Mouse (Mus musculus): ENCODE data around the gene Gm49336. TPM values are rescaled to one million over a fixed set of nuclear protein-coding genes. Genes with fewer than 3 reads are reported as not detected.

Gene Gm49336
- polyA plus RNA-seq (2014; fragmentation: Nextera tagmentation; extraction: Ambion mirVana), result 62.2 and 65.8 TPM in 2 replicates

- H3K27ac ChIP-seq (ENCODE audit: low read depth), result peak within 1 kb of the TSS; percentile 94
- H3K9ac ChIP-seq, result peak within 1 kb of the TSS; percentile 95
- TF ChIP-seq CTCF (IDR thresholded peaks at IDR 0.05; ENCODE audit: low read depth), result no peak; the same call in 1 of the 2 replicates
- H3K36me3 ChIP-seq (ENCODE audit: insufficient read depth), result no peaks in the 10 kb centered on the region
- ATAC-seq (ENCODE audit: insufficient read depth) (peak; percentile 100), DNase-seq (peak; percentile 100)
- H3K4me2 ChIP-seq, result peak within 1 kb of the TSS; percentile 86
- H3K9me3 ChIP-seq (ENCODE audit: low read depth, low read length), result no peaks in the 10 kb centered on the region
- under 1% methylated on average over 62 of the region's 62 CpGs for WGBS
- H3K4me3 ChIP-seq (ENCODE audit: low read depth, low read length), result peak within 1 kb of the TSS; percentile 95
- peaks cover 2% of the 10 kb centered on the region; the same call in 1 of the 2 replicates for H3K4me1 ChIP-seq (ENCODE audit: insufficient read depth)
- H3K27me3 ChIP-seq (ENCODE audit: insufficient read depth, low read length), result no peaks in the 10 kb centered on the region
These were observed at the start of gene Gm49336, which contains the start of gene Nupl1 for GRCm38 (mm10) chr14:60251281-60252003. Gm49336 (minus strand) TSS chr14:60251507. Nupl1 (minus strand) TSS chr14:60251431.

GRCm38 (mm10) chr14:60301024-60301423, 49.7 kb upstream of the Gm49336 start:
- TF ChIP-seq CTCF (IDR thresholded peaks at IDR 0.05; ENCODE audit: low read depth), result no peak
- no peak overlapping the region for H3K9ac ChIP-seq
- WGBS, result 52% methylated on average over 6 of the region's 6 CpGs
- no peak overlapping the region for H3K4me2 ChIP-seq
- H3K4me1 ChIP-seq (ENCODE audit: insufficient read depth), result peaks cover 6% of the 10 kb centered on the region; the same call in 1 of the 2 replicates
- ATAC-seq (ENCODE audit: insufficient read depth) (no peak), DNase-seq (no peak)
- H3K9me3 ChIP-seq (ENCODE audit: low read depth, low read length), result no peaks in the 10 kb centered on the region
- no peak overlapping the region for H3K27ac ChIP-seq (ENCODE audit: low read depth)
- H3K27me3 ChIP-seq (ENCODE audit: insufficient read depth, low read length), result no peaks in the 10 kb centered on the region
- H3K4me3 ChIP-seq (ENCODE audit: low read depth, low read length), result no peak overlapping the region
- peaks cover 31% of the 10 kb centered on the region for H3K36me3 ChIP-seq (ENCODE audit: insufficient read depth)

DNA sequence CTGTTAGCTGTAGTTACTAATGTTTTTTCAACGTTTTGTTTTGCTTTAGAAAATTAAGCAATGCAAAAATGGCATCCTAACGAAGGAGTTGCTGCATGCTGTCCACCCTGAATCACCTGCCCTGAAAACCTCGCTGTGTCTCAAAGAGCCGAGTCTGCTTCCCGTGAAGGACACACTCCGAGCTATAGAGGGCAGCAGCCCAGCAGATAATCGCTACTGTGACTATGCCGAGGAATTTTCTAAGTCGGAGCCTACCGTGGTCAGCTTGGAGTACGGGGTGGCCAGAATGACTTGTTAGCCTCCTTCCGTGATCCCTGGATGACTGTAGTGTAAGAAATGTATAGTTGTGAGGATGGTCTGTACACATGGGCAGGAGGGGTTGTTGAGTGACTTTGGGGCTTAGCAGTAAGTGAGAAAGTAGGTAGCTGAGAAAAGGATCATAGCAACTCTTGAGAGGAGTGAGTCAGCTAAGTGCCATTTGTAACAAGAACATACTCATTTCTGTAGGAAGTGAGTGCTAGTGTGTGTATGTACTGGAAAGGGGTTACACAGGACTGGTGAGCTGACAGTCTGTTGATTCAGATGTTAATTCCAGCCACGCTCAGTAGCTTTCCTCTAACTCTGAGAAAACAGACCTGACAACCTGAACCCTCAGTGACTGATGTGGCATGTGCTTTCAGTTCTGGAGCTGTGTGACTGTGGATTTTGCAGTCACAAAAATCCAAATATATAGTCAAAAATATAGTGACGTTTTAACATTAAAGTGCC, 49.1 kb upstream of the Gm49336 start:
- DNase-seq, result no peak
- H3K4me3 ChIP-seq (ENCODE audit: low read depth, low read length), result no peak overlapping the region
- H3K9ac ChIP-seq, result no peak overlapping the region
- H3K4me2 ChIP-seq, result no peak overlapping the region
- no peak for ATAC-seq (ENCODE audit: insufficient read depth)
- 0 out of 2 replicates have a peak, but pooled peaks cover 1% of the 10 kb centered on the region for H3K4me1 ChIP-seq (ENCODE audit: insufficient read depth)
- no peaks in the 10 kb centered on the region for H3K9me3 ChIP-seq (ENCODE audit: low read depth, low read length)
- 70% methylated on average over 14 of the region's 14 CpGs for WGBS
- H3K27me3 ChIP-seq (ENCODE audit: insufficient read depth, low read length), result no peaks in the 10 kb centered on the region
- H3K36me3 ChIP-seq (ENCODE audit: insufficient read depth), result peaks cover 31% of the 10 kb centered on the region
- peak; percentile 15; the same call in 1 of the 2 replicates for TF ChIP-seq CTCF (IDR thresholded peaks at IDR 0.05; ENCODE audit: low read depth)
- H3K27ac ChIP-seq (ENCODE audit: low read depth), result no peak overlapping the region

- no peak overlapping the region for H3K4me2 ChIP-seq
- WGBS, result 50% methylated on average over 1 of the region's 1 CpGs
- no peak overlapping the region for H3K27ac ChIP-seq (ENCODE audit: low read depth)
- no peak overlapping the region for H3K4me3 ChIP-seq (ENCODE audit: low read depth, low read length)
- H3K4me1 ChIP-seq (ENCODE audit: insufficient read depth), result no peaks in the 10 kb centered on the region
- DNase-seq (peak; percentile 72), ATAC-seq (ENCODE audit: insufficient read depth) (peak; percentile 60; the same call in 1 of the 2 replicates)
- no peak overlapping the region for H3K9ac ChIP-seq
- H3K9me3 ChIP-seq (ENCODE audit: low read depth, low read length), result no peaks in the 10 kb centered on the region
- H3K27me3 ChIP-seq (ENCODE audit: insufficient read depth, low read length), result no peaks in the 10 kb centered on the region
- H3K36me3 ChIP-seq (ENCODE audit: insufficient read depth), result peaks cover 19% of the 10 kb centered on the region
- TF ChIP-seq CTCF (IDR thresholded peaks at IDR 0.05; ENCODE audit: low read depth), result no peak
These were observed 44.2 kb upstream of the Gm49336 start for GRCm38 (mm10) chr14:60295531-60295930.

GRCm38 (mm10) chr14:60290363-60290762, 39.1 kb upstream of the Gm49336 start:
- Histone ChIP-seq H3K4me3 (ENCODE audit: low read depth, low read length) (no peak overlapping the region), H3K27ac (ENCODE audit: low read depth) (no peak overlapping the region), H3K4me2 (no peak overlapping the region), H3K4me1 (ENCODE audit: insufficient read depth) (no peaks in the 10 kb centered on the region), H3K36me3 (ENCODE audit: insufficient read depth) (peaks cover 23% of the 10 kb centered on the region), H3K9ac (no peak overlapping the region), H3K27me3 (ENCODE audit: insufficient read depth, low read length) (no peaks in the 10 kb centered on the region), H3K9me3 (ENCODE audit: low read depth, low read length) (no peaks in the 10 kb centered on the region)
- DNase-seq (no peak), ATAC-seq (ENCODE audit: insufficient read depth) (no peak)
- no peak for TF ChIP-seq CTCF (IDR thresholded peaks at IDR 0.05; ENCODE audit: low read depth)
- 87% methylated on average over 4 of the region's 4 CpGs for WGBS

DNA sequence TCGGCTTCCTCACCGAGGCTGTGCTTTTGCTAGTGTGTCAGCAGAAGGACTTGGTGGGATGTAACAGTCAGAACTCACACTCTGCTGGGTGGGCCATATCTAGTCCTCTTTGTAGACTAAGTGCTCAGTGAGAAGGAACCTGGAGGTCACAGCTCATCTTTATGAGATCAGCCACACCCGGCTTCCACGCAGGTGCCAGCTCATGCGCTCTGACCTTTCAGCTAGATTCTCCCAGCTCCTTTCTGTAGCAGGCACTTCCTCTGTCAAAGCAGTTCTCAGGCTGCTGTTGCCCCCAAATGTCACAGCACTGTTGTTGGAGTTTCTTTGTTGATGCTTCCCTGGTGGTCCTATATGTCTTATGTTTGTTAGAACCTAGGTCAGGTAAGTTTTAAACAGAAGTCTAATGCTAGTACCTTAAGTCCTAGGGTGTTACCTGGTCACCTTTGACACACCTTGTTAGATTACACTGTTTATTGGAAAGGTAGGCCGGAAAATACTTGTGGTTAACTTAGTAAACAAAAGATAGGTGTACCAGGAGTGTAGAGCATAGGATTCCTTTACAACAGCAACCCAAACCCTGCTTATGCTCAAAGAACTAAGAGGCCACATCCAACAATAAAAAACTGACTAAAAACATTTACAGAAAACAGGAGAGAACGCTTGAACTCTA, 35.0 kb upstream of the Gm49336 start:
- no peaks in the 10 kb centered on the region for H3K4me1 ChIP-seq (ENCODE audit: insufficient read depth)
- ATAC-seq (ENCODE audit: insufficient read depth), result no peak
- H3K27me3 ChIP-seq (ENCODE audit: insufficient read depth, low read length), result no peaks in the 10 kb centered on the region
- no peak overlapping the region for H3K4me2 ChIP-seq
- H3K27ac ChIP-seq (ENCODE audit: low read depth), result no peak overlapping the region
- H3K9me3 ChIP-seq (ENCODE audit: low read depth, low read length), result no peaks in the 10 kb centered on the region
- TF ChIP-seq CTCF (IDR thresholded peaks at IDR 0.05; ENCODE audit: low read depth), result no peak
- no peak overlapping the region for H3K9ac ChIP-seq
- H3K36me3 ChIP-seq (ENCODE audit: insufficient read depth), result peaks cover 30% of the 10 kb centered on the region
- 83% methylated on average over 7 of the region's 7 CpGs for WGBS
- DNase-seq, result no peak
- no peak overlapping the region for H3K4me3 ChIP-seq (ENCODE audit: low read depth, low read length)

Data from lung, embryonic 14.5 days (tissue).